Mouse (Mus musculus) liver, adult 2 months (tissue): ENCODE data around the gene Trim2. TPM values are rescaled to one million over a fixed set of nuclear protein-coding genes. Genes with fewer than 3 reads are reported as not detected.

ENCODE experiments used
- DNase-seq: peaks from one replicate; pipeline ENCODE4 v3.0.0-alpha.2; 2011; ENCODE audit warnings: low read depth, low spot score; ENCODE audit errors: extremely low read depth
- H3K27ac ChIP-seq: fragments of 200-500 bp; replicated peaks from 2 replicates; pipeline ENCODE4 v1.5.1; 2012; ENCODE audit warnings: low read depth, mild to moderate bottlenecking, control low read depth, inconsistent platforms, low read length; ENCODE audit not compliant: insufficient read depth
- H3K27me3 ChIP-seq: fragments of 200-500 bp; 2 replicates; pipeline ENCODE4 v1.6.1; 2012; ENCODE audit warnings: mild to moderate bottlenecking, moderate library complexity, low read length, inconsistent platforms; ENCODE audit not compliant: control insufficient read depth, insufficient read depth
- H3K36me3 ChIP-seq: fragments of 200-500 bp; 2 replicates; pipeline ENCODE4 v1.6.1; 2012; ENCODE audit warnings: low read length, inconsistent platforms; ENCODE audit not compliant: control insufficient read depth, insufficient read depth
- H3K4me1 ChIP-seq: fragments of 200-500 bp; 2 replicates; pipeline ENCODE4 v1.6.1; 2011; ENCODE audit warnings: low read length; ENCODE audit not compliant: control insufficient read depth, insufficient read depth
- H3K4me3 ChIP-seq: fragments of 200-500 bp; 2 replicates; pipeline ENCODE4 v1.5.1; 2011; ENCODE audit warnings: low read depth, mild to moderate bottlenecking, control low read depth, low read length, moderate library complexity; ENCODE audit not compliant: insufficient read depth
- H3K79me2 ChIP-seq: fragments of 200-500 bp; 2 replicates; pipeline ENCODE4 v1.6.1; 2012; ENCODE audit warnings: inconsistent platforms, mild to moderate bottlenecking, low read length, moderate library complexity; ENCODE audit not compliant: control insufficient read depth, insufficient read depth
- H3K9ac ChIP-seq: fragments of 200-500 bp; 2 replicates; pipeline ENCODE4 v1.6.1; 2012; ENCODE audit warnings: low read depth, mild to moderate bottlenecking, control low read depth, inconsistent platforms, low read length
- CTCF ChIP-seq: fragments of 200-500 bp; IDR thresholded peaks from 2 replicates; pipeline ENCODE4 v1.5.1; 2011; ENCODE audit warnings: low read depth, low read length, control low read depth
- POLR2A ChIP-seq: fragments of 200-500 bp; IDR thresholded peaks from 2 replicates; pipeline ENCODE4 v1.6.1; 2011; ENCODE audit warnings: low read length, control low read depth; ENCODE audit not compliant: insufficient read depth; ENCODE audit errors: extremely low read depth
- WGBS: fragments of 180-500 bp; shearing (Covaris S2); methylation state at CpG from one replicate; pipeline ENCODE4 v1.1.7; 2018; 5-methylcytosine and 5-hydroxymethylcytosine counted together
- polyA plus RNA-seq: library from polyadenylated mRNA; depleted of rRNA; stranded (reverse); fragments of >200 nt; gene quantifications from 2 replicates; pipeline ENCODE4 v1.2.3, GENCODE M21; 2012
- total RNA-seq: library from RNA; depleted of rRNA; stranded (reverse); fragments of >200 nt; gene quantifications from 2 replicates; pipeline ENCODE4 v1.2.3, GENCODE M21; 2014

Gene Trim2
- total and polyA plus RNA-seq, 2 experiments: 10.0 to 27.4 TPM

DNA sequence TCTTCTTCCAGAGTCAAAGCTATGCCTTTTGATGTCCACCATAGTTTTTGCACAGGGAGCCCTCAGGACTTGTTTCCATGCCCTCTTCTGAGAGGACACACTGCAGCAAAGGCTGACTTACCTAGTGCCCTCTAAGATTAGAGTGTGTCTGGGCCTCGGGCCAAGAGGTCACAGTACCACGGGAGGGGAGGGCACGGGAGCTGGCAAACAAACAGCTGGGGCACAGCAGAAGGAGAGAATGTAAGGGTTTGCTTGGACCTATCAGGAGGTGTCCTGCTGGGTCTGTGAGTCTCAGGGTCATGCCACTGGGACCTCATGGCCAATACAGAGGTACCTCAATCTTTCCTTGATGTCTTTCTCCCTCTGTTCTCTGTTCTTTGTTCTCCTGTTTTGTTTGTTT, 75.7 kb downstream of the Trim2 start:
- Histone ChIP-seq H3K36me3 (no peaks in the 10 kb centered on the region), H3K4me1 (peaks cover 34% of the 10 kb centered on the region), H3K27ac (peak overlapping the region; percentile 66), H3K79me2 (peaks cover 4% of the 10 kb centered on the region; the same call in 1 of the 2 replicates), H3K27me3 (no peaks in the 10 kb centered on the region), H3K9ac (no peak overlapping the region), H3K4me3 (no peak overlapping the region)
- 16% methylated on average over 3 of the region's 3 CpGs for WGBS
- DNase-seq: peak; percentile 91
- TF ChIP-seq POLR2A (no peak), CTCF (no peak)

DNA sequence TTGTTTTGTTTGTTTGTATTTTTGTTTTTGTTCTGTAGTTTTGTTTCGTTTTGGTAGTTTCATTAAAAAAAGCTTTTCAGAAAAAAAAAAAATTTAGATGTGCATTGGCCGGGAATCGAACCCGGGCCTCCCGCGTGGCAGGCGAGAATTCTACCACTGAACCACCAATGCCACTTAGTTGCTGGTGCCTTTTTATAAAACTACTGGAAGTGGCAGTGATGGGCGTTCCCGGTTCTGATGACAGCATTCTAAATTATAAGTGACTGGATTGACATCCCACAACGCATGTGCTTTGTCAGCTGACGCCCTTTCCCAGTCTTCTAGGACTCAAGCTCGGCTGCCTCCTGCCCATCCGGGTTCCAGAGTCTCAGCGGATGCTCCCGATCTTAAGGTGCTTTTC, 77.8 kb downstream of the Trim2 start:
- peaks cover 25% of the 10 kb centered on the region for H3K4me1 ChIP-seq
- no peak for TF ChIP-seq CTCF
- no peak for TF ChIP-seq POLR2A
- no peak overlapping the region for H3K27ac ChIP-seq
- no peaks in the 10 kb centered on the region for H3K27me3 ChIP-seq
- no peak overlapping the region for H3K9ac ChIP-seq
- no peak for DNase-seq
- peaks cover 4% of the 10 kb centered on the region; the same call in 1 of the 2 replicates for H3K79me2 ChIP-seq
- no peak overlapping the region for H3K4me3 ChIP-seq
- WGBS: 40% methylated on average over 15 of the region's 15 CpGs
- no peaks in the 10 kb centered on the region for H3K36me3 ChIP-seq

DNA sequence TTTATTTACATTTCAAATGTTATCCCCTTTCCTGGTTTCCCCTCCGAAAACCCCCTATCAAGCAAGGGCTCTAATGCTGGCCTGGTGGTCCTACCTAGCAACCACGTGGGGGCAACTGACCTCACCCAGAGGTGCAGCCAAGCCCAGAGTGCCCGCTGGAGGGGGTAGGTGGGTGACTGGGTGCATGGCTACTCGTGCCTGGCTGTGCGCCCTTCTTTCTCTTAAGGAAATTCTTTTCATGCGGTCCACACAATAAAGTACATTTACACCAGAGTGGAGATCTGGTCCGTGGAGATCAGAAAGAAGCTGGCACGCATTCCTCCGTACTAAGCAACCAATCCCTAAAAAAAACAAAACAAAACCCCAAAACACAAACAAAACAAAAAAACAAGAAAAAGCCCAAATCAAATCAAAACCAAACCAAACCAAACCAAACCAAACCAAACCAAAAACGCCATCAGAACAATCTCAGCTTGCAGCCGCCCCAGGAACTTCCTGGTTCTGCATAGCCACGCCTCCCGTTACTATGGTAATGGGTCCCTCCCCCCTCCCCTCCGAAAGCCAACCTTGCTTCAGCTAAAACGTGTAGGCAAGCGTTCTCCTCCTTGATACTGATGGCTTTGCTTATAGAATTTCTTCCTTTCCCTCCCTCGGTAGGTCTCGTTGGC, 78.3 kb downstream of the Trim2 start:
- peak overlapping the region; percentile 13; the same call in 1 of the 2 replicates for H3K27ac ChIP-seq

DNA sequence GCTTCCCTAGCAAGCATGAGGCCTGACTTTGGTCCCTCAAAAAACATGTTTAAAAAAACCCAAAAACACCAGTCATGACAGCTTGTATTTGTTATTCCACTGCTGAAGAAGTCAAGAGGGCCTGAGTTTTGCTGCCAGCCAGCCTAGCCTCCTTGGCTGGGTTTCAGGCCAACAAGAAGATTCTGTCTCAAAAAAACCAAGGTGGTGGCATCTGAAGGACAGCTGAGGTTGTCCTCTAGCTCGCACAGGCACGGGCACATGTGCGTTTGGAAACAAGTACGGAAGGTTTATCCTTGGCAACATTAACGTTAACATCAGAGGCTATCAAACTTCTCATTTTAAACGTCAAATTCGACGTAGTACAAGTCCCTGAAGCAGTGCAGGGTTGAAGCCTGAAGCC, 79.0 kb downstream of the Trim2 start:
- TF ChIP-seq POLR2A: no peak
- no peak for TF ChIP-seq CTCF
- Histone ChIP-seq H3K9ac (no peak overlapping the region), H3K79me2 (peaks cover 4% of the 10 kb centered on the region; the same call in 1 of the 2 replicates), H3K36me3 (no peaks in the 10 kb centered on the region), H3K27ac (peak overlapping the region; percentile 53), H3K4me3 (no peak overlapping the region), H3K4me1 (peaks cover 25% of the 10 kb centered on the region), H3K27me3 (no peaks in the 10 kb centered on the region)
- WGBS: 51% methylated on average over 8 of the region's 8 CpGs
- no peak for DNase-seq

More for the DNA sequence above, 78.3 kb downstream of the Trim2 start:
- peak; percentile 79 for DNase-seq
- Histone ChIP-seq H3K9ac (peak overlapping the region; percentile 30; the same call in 1 of the 2 replicates), H3K36me3 (no peaks in the 10 kb centered on the region), H3K4me3 (peak overlapping the region; percentile 52), H3K27me3 (no peaks in the 10 kb centered on the region), H3K4me1 (peaks cover 25% of the 10 kb centered on the region), H3K79me2 (peaks cover 4% of the 10 kb centered on the region; the same call in 1 of the 2 replicates)
- WGBS: 1% methylated on average over 18 of the region's 18 CpGs
- TF ChIP-seq CTCF (0 out of 2 replicates have a peak, but pooled peaks have one; percentile 13), POLR2A (no peak)

DNA sequence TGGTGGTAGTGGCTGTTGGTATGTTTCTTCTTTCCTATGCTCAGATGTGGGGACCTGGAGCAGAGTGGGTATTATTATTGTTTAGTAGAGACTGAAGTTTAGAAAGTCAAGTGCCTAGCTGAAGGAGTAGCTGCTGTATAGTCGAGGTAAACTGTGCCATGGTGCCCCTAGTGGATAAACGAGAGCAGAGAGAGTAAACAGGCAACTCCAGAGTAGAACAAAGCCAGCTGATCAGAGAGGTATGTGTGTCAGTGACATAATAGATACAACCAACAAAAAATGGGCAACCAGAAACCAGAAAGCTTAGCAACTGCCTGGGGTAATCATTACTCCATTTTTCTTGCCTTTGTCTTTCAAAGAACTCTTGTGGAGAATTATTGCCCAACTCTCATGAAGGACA, 81.7 kb downstream of the Trim2 start:
- 7% methylated on average over 2 of the region's 2 CpGs for WGBS
- H3K27me3 ChIP-seq: no peaks in the 10 kb centered on the region
- no peak for TF ChIP-seq POLR2A
- H3K4me3 ChIP-seq: no peak overlapping the region
- DNase-seq: peak; percentile 55
- H3K36me3 ChIP-seq: no peaks in the 10 kb centered on the region
- H3K27ac ChIP-seq: no peak overlapping the region
- H3K79me2 ChIP-seq: peaks cover 6% of the 10 kb centered on the region; the same call in 1 of the 2 replicates
- peaks cover 13% of the 10 kb centered on the region for H3K4me1 ChIP-seq
- H3K9ac ChIP-seq: no peak overlapping the region

DNA sequence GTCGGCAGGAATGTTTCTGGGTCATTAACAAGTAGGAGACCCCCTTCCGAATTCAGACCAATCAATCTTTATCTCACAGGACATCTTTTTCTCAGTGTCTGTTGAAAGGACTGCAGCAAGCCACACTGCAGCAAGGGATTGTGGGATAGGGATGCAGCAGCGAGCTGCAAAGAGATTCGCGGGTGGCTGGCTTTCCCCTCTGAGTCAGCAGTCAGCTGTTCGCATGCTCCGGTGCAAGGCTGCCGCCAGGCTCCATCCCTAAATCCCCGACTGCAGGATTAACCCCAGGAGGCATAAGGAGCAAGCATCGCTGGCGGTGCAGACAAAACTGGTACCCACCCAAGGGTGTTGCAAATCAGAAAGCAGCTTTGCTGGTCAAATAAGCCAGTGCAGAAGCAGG, 85.9 kb downstream of the Trim2 start:
- Histone ChIP-seq H3K4me1 (peaks cover 12% of the 10 kb centered on the region; the same call in 1 of the 2 replicates), H3K36me3 (no peaks in the 10 kb centered on the region), H3K27ac (no peak overlapping the region), H3K79me2 (peaks cover 7% of the 10 kb centered on the region; the same call in 1 of the 2 replicates), H3K4me3 (peak overlapping the region; percentile 26; the same call in 1 of the 2 replicates), H3K27me3 (no peaks in the 10 kb centered on the region), H3K9ac (no peak overlapping the region)
- DNase-seq: no peak
- 49% methylated on average over 11 of the region's 11 CpGs for WGBS
- no peak for TF ChIP-seq CTCF
- no peak for TF ChIP-seq POLR2A
